Mouse (Mus musculus) heart, embryonic 14.5 days (tissue): ENCODE measurements around the gene Spib. TPM values are rescaled to one million over a fixed set of nuclear protein-coding genes. Genes with fewer than 3 reads are reported as not detected.

Source experiments
- ATAC-seq: fragments of 200-750 bp; cut with Nextera tagmentation; 2 replicates; pipeline ENCODE4 v1.8.0; 2017; ENCODE audit warnings: low read depth, moderate TSS enrichment; ENCODE audit not compliant: insufficient number of reproducible peaks, insufficient read depth, low FRiP score
- H3K27ac ChIP-seq, 2 experiments: fragments of 200-500 bp in 1 of 2; fragments of 300-500 bp in 1 of 2; sonication (generic) in 1 of 2; replicated peaks in 1 of 2; 2 replicates each; pipeline ENCODE4 v1.5.1; 2012 to 2014; ENCODE audit warnings: low read depth in 2 of 2, low read length in 2 of 2, control low read depth in 1 of 2, mild to moderate bottlenecking in 1 of 2, mixed read lengths in 1 of 2; ENCODE audit not compliant: control insufficient read depth in 1 of 2, insufficient read depth in 1 of 2
- H3K27me3 ChIP-seq: fragments of 300-500 bp; sonication (generic); 2 replicates; pipeline ENCODE4 v1.6.1; 2014; ENCODE audit warnings: mild to moderate bottlenecking, low read length, control low read depth; ENCODE audit not compliant: control insufficient read depth, insufficient read depth
- H3K36me3 ChIP-seq: fragments of 300-500 bp; sonication (generic); 2 replicates; pipeline ENCODE4 v1.6.1; 2014; ENCODE audit warnings: mild to moderate bottlenecking, control low read depth, low read length, mixed read lengths; ENCODE audit not compliant: control insufficient read depth, insufficient read depth
- H3K4me1 ChIP-seq, 2 experiments: fragments of 200-500 bp in 1 of 2; fragments of 300-500 bp in 1 of 2; sonication (generic) in 1 of 2; 2 replicates each; pipeline ENCODE4 v1.6.1; 2012 to 2014; ENCODE audit warnings: low read length in 2 of 2, control low read depth in 1 of 2, mixed read lengths in 1 of 2; ENCODE audit not compliant: control insufficient read depth in 2 of 2, insufficient read depth in 2 of 2
- H3K4me2 ChIP-seq: fragments of 300-500 bp; sonication (generic); 2 replicates; pipeline ENCODE4 v1.6.1; 2014; ENCODE audit warnings: mild to moderate bottlenecking, low read length
- H3K4me3 ChIP-seq, 2 experiments: fragments of 200-500 bp in 1 of 2; fragments of 300-500 bp in 1 of 2; sonication (generic) in 1 of 2; 2 replicates each; pipeline ENCODE4 v1.5.1; 2012 to 2014; ENCODE audit warnings: low read length in 2 of 2, mild to moderate bottlenecking in 2 of 2, control low read depth in 1 of 2, low read depth in 1 of 2, moderate library complexity in 1 of 2; ENCODE audit not compliant: control insufficient read depth in 1 of 2, insufficient read depth in 1 of 2
- H3K9ac ChIP-seq: fragments of 300-500 bp; sonication (generic); 2 replicates; pipeline ENCODE4 v1.6.1; 2014; ENCODE audit warnings: mild to moderate bottlenecking, low read length
- H3K9me3 ChIP-seq: fragments of 300-500 bp; sonication (generic); 2 replicates; pipeline ENCODE4 v1.6.1; 2016; ENCODE audit warnings: low read length, control low read depth; ENCODE audit not compliant: control insufficient read depth
- WGBS: fragments of 180-500 bp; shearing (Covaris S2); extraction: QIAGEN DNeasy Blood & Tissue Kit; methylation state at CpG from one replicate; pipeline ENCODE4 v1.1.7; 2014; 5-methylcytosine and 5-hydroxymethylcytosine counted together
- polyA plus RNA-seq: library from polyadenylated mRNA; unstranded; fragments of >200 nt; fragmentation: Nextera tagmentation; extraction: Ambion mirVana; gene quantifications from 2 replicates; pipeline ENCODE4 v1.2.1, GENCODE M21; 2014

Spib gene
- polyA plus RNA-seq, 1 experiment from 2014 or later, result not detected

DNA sequence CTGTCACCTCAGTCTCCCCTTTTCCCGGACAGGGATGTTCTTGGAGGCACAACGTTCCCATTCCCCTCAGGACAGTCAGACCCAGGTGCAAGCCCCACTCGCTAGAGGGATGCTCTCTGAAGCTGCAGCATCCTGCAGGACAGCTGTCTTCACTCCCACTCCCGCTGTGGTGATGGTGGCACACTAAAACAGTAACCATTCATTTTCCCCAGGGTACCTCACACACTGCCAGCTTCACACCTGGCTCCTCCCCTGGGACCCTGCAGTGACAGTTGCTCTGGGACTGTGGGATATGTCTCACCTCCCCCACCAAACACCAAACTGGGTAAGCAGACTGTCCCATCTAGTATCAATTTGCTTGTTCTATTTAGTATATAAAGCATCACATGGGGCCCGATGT lies 15.9 kb upstream of the Spib start:
- peak overlapping the region; percentile 79 for H3K9ac ChIP-seq
- no peak for ATAC-seq
- H3K27me3 ChIP-seq, result no peaks in the 10 kb centered on the region
- H3K27ac ChIP-seq, result no peak overlapping the region
- H3K4me1 ChIP-seq, result peaks cover 8 to 11% of the 10 kb centered on the region in 2 experiments; a peak in 3 of 4 replicates
- H3K36me3 ChIP-seq, result peaks cover 38% of the 10 kb centered on the region
- H3K4me2 ChIP-seq, result peak overlapping the region; percentile 92
- H3K9me3 ChIP-seq, result no peaks in the 10 kb centered on the region
- WGBS, result 22% methylated on average over 5 of the region's 5 CpGs
- peak overlapping the region; percentile 66 to 70 for H3K4me3 ChIP-seq

DNA sequence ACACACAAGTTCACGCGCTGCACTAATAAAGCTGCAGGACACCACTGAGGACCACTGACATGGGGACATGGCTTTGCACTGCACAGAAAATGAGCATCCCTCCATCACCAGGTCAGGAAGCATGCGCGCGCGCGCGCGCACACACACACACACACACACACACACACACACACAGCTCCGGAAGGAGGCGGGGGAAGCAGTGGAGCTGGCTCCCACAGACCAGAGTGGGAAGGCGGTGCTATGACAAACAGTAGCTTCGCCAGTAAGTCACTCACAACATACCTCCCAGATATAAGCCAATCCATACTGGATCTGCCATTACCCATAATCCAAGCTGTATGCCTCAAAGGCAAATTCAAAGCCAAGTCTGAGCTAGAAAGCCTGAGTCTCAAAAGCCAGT lies 15.2 kb upstream of the Spib start:
- Histone ChIP-seq H3K27me3 (no peaks in the 10 kb centered on the region), H3K4me1 (peaks cover 8 to 10% of the 10 kb centered on the region in 2 experiments; a peak in 2 of 4 replicates), H3K4me3 (no peak overlapping the region), H3K36me3 (peaks cover 40% of the 10 kb centered on the region), H3K27ac (no peak overlapping the region), H3K4me2 (peak overlapping the region; percentile 92), H3K9me3 (no peaks in the 10 kb centered on the region), H3K9ac (peak overlapping the region; percentile 79)
- 95% methylated on average over 13 of the region's 13 CpGs for WGBS
- no peak for ATAC-seq

DNA sequence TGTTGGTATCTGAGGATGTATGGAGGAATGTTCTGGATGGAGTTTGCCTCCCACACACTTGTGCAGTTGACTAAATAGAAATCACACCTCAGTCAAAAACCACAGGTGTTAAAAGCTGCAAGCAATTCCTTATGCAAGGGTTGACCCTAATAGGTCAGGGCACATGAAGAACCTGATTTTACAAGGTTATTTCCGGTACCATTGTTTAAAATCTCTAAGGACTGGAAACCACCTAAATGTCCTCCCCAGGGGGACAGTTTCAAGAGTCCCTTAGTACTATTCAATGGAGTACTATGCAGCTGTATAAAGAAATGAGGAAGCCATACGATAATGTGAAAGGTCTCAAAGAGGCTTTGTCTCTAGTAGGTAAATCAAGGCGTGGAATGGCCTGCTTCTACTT lies 14.4 kb upstream of the Spib start:
- Histone ChIP-seq H3K36me3 (peaks cover 40% of the 10 kb centered on the region), H3K27me3 (no peaks in the 10 kb centered on the region), H3K4me2 (no peak overlapping the region), H3K27ac (no peak overlapping the region), H3K9me3 (no peaks in the 10 kb centered on the region), H3K4me1 (peaks cover 8 to 10% of the 10 kb centered on the region in 2 experiments; a peak in 2 of 4 replicates), H3K4me3 (no peak overlapping the region), H3K9ac (no peak overlapping the region)
- ATAC-seq, result no peak
- 98% methylated on average over 3 of the region's 3 CpGs for WGBS

DNA sequence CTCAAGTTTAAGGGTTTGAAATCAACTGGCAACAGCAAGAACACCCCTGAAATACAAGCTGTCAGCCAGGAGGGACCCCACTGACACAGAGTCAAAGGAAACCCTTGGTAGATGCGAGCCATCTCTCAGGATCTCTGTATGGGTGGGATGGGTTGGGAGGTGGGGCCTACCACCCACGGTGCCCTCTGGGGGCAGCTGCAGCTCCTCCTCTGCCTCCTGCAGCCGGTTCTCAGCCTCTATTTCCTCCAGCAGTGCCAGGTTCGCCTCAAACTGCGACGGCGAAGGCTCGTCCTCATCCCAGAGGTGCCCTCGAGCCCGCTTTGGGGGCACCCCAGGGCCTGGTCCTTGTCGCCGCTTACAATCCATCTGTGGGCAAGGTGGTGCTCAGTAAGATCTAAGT lies 11.2 kb upstream of the Spib start:
- Histone ChIP-seq H3K4me1 (peaks cover 8% of the 10 kb centered on the region in 2 experiments; a peak in 2 of 4 replicates), H3K4me3 (no peak overlapping the region), H3K9ac (no peak overlapping the region), H3K27ac (no peak overlapping the region), H3K4me2 (no peak overlapping the region), H3K36me3 (peaks cover 52% of the 10 kb centered on the region), H3K27me3 (no peaks in the 10 kb centered on the region), H3K9me3 (no peaks in the 10 kb centered on the region)
- 76% methylated on average over 12 of the region's 12 CpGs for WGBS
- no peak for ATAC-seq

DNA sequence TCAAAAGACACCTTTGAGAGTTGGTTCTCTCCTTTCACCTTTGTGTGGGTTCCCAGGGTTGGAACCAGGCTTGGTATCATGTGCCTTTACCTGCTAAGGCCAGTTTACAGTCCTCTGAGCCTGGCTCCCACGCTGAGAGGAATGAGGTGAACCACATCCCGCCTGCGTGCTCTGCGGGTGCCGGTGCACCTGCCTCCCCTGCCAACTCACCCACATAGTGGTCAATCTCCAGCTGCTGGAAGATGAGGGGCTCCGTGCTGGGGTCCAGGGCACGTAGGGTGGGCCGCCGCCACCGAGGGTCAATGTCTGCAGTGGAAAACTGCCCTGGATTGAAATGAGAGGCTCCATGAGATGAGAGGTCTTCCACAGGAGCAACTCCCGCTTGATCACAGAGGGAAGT lies 10.7 kb upstream of the Spib start:
- ATAC-seq, result no peak
- Histone ChIP-seq H3K27me3 (no peaks in the 10 kb centered on the region), H3K27ac (no peak overlapping the region), H3K4me3 (no peak overlapping the region), H3K36me3 (peaks cover 57% of the 10 kb centered on the region), H3K4me2 (no peak overlapping the region), H3K9ac (no peak overlapping the region), H3K9me3 (no peaks in the 10 kb centered on the region), H3K4me1 (peaks cover 3% of the 10 kb centered on the region in 2 experiments; a peak in 2 of 4 replicates)
- 93% methylated on average over 11 of the region's 11 CpGs for WGBS

DNA sequence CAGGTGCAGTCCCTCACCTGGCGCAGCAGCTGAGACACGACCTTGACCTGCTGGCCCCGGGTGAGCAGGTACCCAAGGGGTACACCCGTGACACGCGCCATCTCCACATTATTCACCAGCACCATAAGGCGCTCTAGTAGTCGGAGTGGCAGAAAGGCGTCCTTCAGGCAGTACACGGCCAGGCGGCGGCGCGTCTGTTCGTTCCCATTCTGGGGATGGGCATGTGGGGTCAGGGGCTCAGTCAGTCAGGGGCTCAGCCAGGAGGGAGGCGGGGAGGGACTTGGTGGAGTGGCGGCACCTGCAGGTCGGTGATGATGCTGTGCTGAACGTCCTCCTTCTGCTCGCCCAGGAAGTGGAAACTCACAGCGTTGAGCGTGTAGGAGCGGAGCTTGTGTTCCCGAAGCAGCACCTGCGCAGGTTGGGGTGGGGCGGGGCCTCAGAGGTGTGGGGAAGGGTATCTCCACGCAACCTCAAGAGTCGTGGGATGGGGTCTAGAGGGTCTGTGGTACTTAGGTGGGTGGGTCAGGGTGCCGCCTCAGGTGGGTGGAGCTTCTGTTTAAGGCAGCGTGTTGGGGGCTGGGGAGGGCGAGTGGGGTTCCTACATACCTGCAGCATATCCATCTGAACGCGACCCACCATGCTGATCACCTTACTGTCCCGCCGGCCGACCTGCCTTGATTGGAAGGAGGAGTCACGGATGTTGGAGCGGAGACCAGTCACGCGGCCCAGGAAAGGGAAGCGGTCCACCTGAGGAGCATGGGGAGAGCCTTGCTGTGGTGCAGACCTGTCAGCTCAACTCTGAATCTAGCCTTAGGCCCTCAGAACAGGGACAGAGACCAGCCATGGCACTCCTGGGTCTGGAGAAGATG lies 7.1 kb upstream of the Spib start:
- Histone ChIP-seq H3K9me3 (no peaks in the 10 kb centered on the region), H3K27ac (no peak overlapping the region), H3K9ac (no peak overlapping the region), H3K4me2 (no peak overlapping the region), H3K4me3 (no peak overlapping the region), H3K4me1 (peaks cover 2 to 10% of the 10 kb centered on the region in 2 experiments; a peak in 1 of 4 replicates), H3K27me3 (no peaks in the 10 kb centered on the region), H3K36me3 (peaks cover 91% of the 10 kb centered on the region)
- no peak for ATAC-seq
- WGBS, result 88% methylated on average over 40 of the region's 41 CpGs

DNA sequence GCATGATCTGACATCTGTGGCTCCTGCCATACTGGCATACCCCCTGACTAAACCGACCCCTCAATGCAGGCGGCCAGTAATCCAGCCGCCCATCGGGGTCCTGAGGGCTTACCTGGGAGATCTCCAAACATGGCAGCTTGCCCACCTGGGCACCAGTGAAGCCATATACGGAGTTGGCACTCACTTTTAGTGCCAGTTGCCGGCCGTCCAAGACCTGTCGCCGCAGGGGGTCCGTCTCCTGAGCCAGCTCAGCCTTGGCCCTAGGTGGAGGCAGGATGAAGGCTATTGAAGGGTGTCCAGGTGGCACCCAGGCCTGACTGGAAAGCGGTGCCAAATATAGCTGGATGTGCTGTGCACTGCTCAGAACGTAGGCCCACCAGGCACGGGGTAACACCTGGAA lies 5.6 kb upstream of the Spib start:
- WGBS, result 90% methylated on average over 13 of the region's 13 CpGs
- Histone ChIP-seq H3K27me3 (no peaks in the 10 kb centered on the region), H3K4me3 (no peak overlapping the region), H3K9me3 (no peaks in the 10 kb centered on the region), H3K27ac (no peak overlapping the region), H3K4me1 (peaks cover 2 to 10% of the 10 kb centered on the region in 2 experiments; a peak in 1 of 4 replicates), H3K9ac (no peak overlapping the region), H3K36me3 (peaks cover 98% of the 10 kb centered on the region), H3K4me2 (no peak overlapping the region)
- ATAC-seq, result no peak
